20 mouse cellular contexts compared by ENCODE assay signal in the genomic region with DNA sequence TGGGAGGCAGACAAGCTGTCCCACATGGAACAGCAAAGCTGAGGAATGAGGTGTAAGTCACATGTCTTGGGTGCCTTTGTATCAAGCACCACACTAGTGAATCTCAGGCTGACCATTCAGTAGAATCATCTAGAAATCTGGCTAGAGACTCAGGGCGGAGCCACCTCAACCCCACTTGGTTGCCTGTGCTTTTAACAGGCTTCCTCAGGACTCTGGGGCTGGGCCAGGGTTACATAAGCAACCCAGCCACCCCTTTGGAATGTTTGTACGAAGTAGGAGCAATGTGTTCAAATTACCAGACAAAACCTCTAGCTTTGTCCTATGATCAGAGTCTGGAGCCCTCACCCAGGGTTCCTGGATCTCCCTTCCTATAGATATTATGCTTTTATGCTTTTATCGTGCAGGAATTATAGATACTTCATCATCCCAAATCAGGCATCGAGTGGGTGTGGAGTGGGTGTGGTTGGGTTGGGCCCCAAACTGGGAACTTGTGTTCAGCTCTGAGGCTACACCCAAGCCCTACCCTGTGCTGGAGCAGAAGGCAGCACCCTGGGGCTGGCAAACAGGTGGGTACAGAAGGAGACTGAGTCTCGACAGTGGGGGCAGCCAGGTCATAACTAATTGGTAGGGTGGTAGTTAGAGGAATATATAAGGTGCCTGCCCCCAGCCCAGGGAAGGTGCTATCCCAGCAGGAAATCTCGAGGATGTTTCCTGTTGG.
DNase-seq lines count a peak whose midpoint lies in the region; TF ChIP-seq lines count a peak whose summit lies in the region.
"Had no signal": no experiment of that assay in that cellular context is flagged by ENCODE, and none has a peak within 500 bp of the region (broad histone marks: within the 10 kb centered on the region; RNA-seq: fewer than 3 reads in every experiment).

No protein-coding gene starts in this region.

- intact Hi-C loops in heart, adult 2 months (cut with DNase I), result no loop called here
- intact Hi-C loops in heart, postnatal 36 days (cut with DNase I), result no loop called here

- no peaks in the 10 kb centered on the region for H3K36me3 ChIP-seq in heart, adult 2 months (ENCODE audit: control insufficient read depth, insufficient read depth, low read length)
- H3K36me3 ChIP-seq: embryonic facial prominence, embryonic 13.5 days; forebrain, embryonic 10.5 days; limb, embryonic 10.5 days; midbrain, embryonic 13.5 days; neural tube, embryonic 13.5 days had no signal

- peak in 1 of 2 experiments; percentile 41 for DNase-seq in heart, adult 2 months
- no peak for DNase-seq in heart, postnatal 36 days
- peak; percentile 42 for DNase-seq in urinary bladder, postnatal 14 days (ENCODE audit: low spot score)
- no peak for DNase-seq in urinary bladder, postnatal 25 days (ENCODE audit: low spot score)
- no peak for DNase-seq in spleen, postnatal 36 days (ENCODE audit: low spot score in 2 of 2)
- DNase-seq in cerebellum, adult 9-11 months, result no peak
- DNase-seq: adrenal gland, postnatal 36 days; cerebellum, adult 8-10 months; forebrain, postnatal 0 days; kidney, postnatal 36 days; layer of hippocampus, adult 9-11 months; lung, adult 2 months; thymus, adult 18-20 months; thymus, postnatal 4 days had no signal

- 50% methylated on average over 6 of the region's 6 CpGs for WGBS in heart, adult 2 months

- H3K27ac ChIP-seq in heart, adult 2 months, result peak overlapping the region; percentile 2; the same call in 1 of the 2 replicates
- H3K27ac ChIP-seq in embryonic fibroblast, embryonic 13.5 days (ENCODE audit: insufficient read depth, low read length), result peak overlapping the region; percentile 20; the same call in 1 of the 2 replicates
- H3K27ac ChIP-seq: embryonic facial prominence, embryonic 13.5 days; forebrain, embryonic 10.5 days; midbrain, embryonic 13.5 days; neural tube, embryonic 13.5 days had no signal

- H3K9ac ChIP-seq in heart, adult 2 months (ENCODE audit: low read depth, low read length), result no peak overlapping the region
- H3K9ac ChIP-seq: embryonic facial prominence, embryonic 13.5 days; forebrain, postnatal 0 days; midbrain, embryonic 13.5 days; neural tube, embryonic 13.5 days had no signal

- no peak for TF ChIP-seq CTCF in heart, adult 2 months (IDR thresholded peaks at IDR 0.05)
- no peak for TF ChIP-seq CTCF in embryonic fibroblast, embryonic 13.5 days (IDR thresholded peaks at IDR 0.05; ENCODE audit: borderline replicate concordance, insufficient read depth, low read length)

- no peak for TF ChIP-seq POLR2A in heart, adult 2 months (IDR thresholded peaks at IDR 0.05; ENCODE audit: insufficient read depth, low read depth, low read length)
- TF ChIP-seq POLR2A in embryonic fibroblast, embryonic 13.5 days (IDR thresholded peaks at IDR 0.05; ENCODE audit: low read depth, low read length), result no peak

- peaks cover 1% of the 10 kb centered on the region; the same call in 1 of the 2 replicates for H3K79me2 ChIP-seq in heart, adult 2 months (replicated peaks; ENCODE audit: control insufficient read depth, insufficient read depth, low read length)

- TF ChIP-seq EP300 in heart, adult 2 months (IDR thresholded peaks at IDR 0.05; ENCODE audit: insufficient read depth, low read depth, low read length), result no peak

- H3K4me3 ChIP-seq in heart, adult 2 months, result no peak overlapping the region
- H3K4me3 ChIP-seq in embryonic fibroblast, embryonic 13.5 days (ENCODE audit: insufficient read depth, low read length), result no peak overlapping the region
- H3K4me3 ChIP-seq: embryonic facial prominence, embryonic 13.5 days; forebrain, embryonic 10.5 days; limb, embryonic 10.5 days; midbrain, embryonic 13.5 days; neural tube, embryonic 13.5 days had no signal

- peaks cover 10% of the 10 kb centered on the region for H3K4me1 ChIP-seq in heart, adult 2 months (ENCODE audit: control insufficient read depth, insufficient read depth, low read length)
- H3K4me1 ChIP-seq in embryonic fibroblast, embryonic 13.5 days (ENCODE audit: control insufficient read depth, insufficient read depth, low read length), result no peaks in the 10 kb centered on the region; the same call in 1 of the 2 replicates

- H3K27me3 ChIP-seq in heart, adult 2 months (ENCODE audit: control insufficient read depth, insufficient read depth, low read length), result no peaks in the 10 kb centered on the region
